Comparison of ENCODE assay signal across 8 mouse cellular contexts in the genomic region with DNA sequence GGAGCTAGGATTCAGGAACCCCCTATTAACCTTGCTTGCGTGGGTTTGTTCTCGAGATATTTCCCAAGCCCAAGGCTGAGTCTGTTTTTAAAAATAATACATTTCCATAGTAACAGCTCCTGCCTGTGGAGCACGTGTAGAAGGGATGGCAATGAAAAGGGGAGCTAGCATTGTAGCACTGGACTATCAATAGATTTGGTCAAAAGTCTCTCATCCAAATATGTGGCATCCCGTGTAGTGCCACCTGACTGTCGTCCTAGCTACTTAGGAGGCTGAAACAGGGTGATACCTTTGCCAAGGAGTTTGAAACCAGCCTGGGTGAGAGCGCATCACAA. TPM values are rescaled to one million over a fixed set of nuclear protein-coding genes. Genes with fewer than 3 reads are reported as not detected.
DNase-seq lines count a peak whose midpoint lies in the region; ATAC-seq and TF ChIP-seq lines count a peak whose summit lies in the region.

No protein-coding gene starts in this region.

- no peak for TF ChIP-seq CTCF in layer of hippocampus, adult 2 months (conservative IDR thresholded peaks at IDR 0.05)

- peaks cover 13% of the 10 kb centered on the region for H3K4me1 ChIP-seq in brown adipose tissue, adult 24 weeks (ENCODE audit: control insufficient read depth, insufficient read depth, insufficient read length, low read length)
- peaks cover 36% of the 10 kb centered on the region for H3K4me1 ChIP-seq in hindbrain, embryonic 14.5 days (replicated peaks; ENCODE audit: control insufficient read depth, insufficient read depth, low read length)
- H3K4me1 ChIP-seq in midbrain, embryonic 14.5 days (ENCODE audit: control insufficient read depth, insufficient read depth, low read length) = peaks cover 33% of the 10 kb centered on the region

- ATAC-seq in hindbrain, embryonic 14.5 days (ENCODE audit: low FRiP score) = no peak
- no peak for ATAC-seq in midbrain, embryonic 14.5 days (ENCODE audit: low FRiP score, low TSS enrichment)

- H3K27me3 ChIP-seq in hindbrain, embryonic 14.5 days (ENCODE audit: control insufficient read depth, insufficient read depth, low read length) = no peaks in the 10 kb centered on the region
- no peaks in the 10 kb centered on the region for H3K27me3 ChIP-seq in midbrain, embryonic 14.5 days (ENCODE audit: control insufficient read depth, insufficient read depth, low read length)

- DNase-seq in layer of hippocampus, adult 2 months (ENCODE audit: low spot score in 2 of 2) = peak; percentile 48 to 58
- DNase-seq in layer of hippocampus, postnatal 25 days (ENCODE audit: extremely low spot score in 1 of 2, low spot score in 1 of 2) = no peak
- DNase-seq in hindbrain, embryonic 14.5 days (ENCODE audit: low spot score) = no peak
- peak; percentile 31 for DNase-seq in midbrain, embryonic 14.5 days
- no peak for DNase-seq in spleen, postnatal 36 days (ENCODE audit: low spot score in 2 of 2)
- no peak for DNase-seq in cerebellum, postnatal 36 days
- DNase-seq in thymus, postnatal 36 days = no peak

- H3K4me3 ChIP-seq in layer of hippocampus, adult 2 months = peak overlapping the region; percentile 98
- H3K4me3 ChIP-seq in brown adipose tissue, adult 24 weeks (ENCODE audit: insufficient read depth, low read depth, low read length) = peak overlapping the region; percentile 50
- peak overlapping the region; percentile 73 for H3K4me3 ChIP-seq in hindbrain, embryonic 14.5 days (replicated peaks; ENCODE audit: low read length)
- H3K4me3 ChIP-seq in midbrain, embryonic 14.5 days (replicated peaks; ENCODE audit: low read depth, low read length) = peak overlapping the region; percentile 94

- H3K9ac ChIP-seq in hindbrain, embryonic 14.5 days = peak overlapping the region; percentile 39
- peak overlapping the region; percentile 92; the same call in 1 of the 2 replicates for H3K9ac ChIP-seq in midbrain, embryonic 14.5 days (replicated peaks; ENCODE audit: low read length)

- H3K27ac ChIP-seq in layer of hippocampus, adult 2 months = peak overlapping the region; percentile 95
- peak overlapping the region; percentile 62 for H3K27ac ChIP-seq in brown adipose tissue, adult 24 weeks (replicated peaks; ENCODE audit: low read depth, low read length)
- peak overlapping the region; percentile 70 for H3K27ac ChIP-seq in hindbrain, embryonic 14.5 days
- peak overlapping the region; percentile 80 for H3K27ac ChIP-seq in midbrain, embryonic 14.5 days (replicated peaks; ENCODE audit: low read depth, low read length)

- no peaks in the 10 kb centered on the region for H3K9me3 ChIP-seq in hindbrain, embryonic 14.5 days (ENCODE audit: control insufficient read depth, low read length)
- no peaks in the 10 kb centered on the region for H3K9me3 ChIP-seq in midbrain, embryonic 14.5 days (ENCODE audit: control insufficient read depth, low read length)

- WGBS in hindbrain, embryonic 14.5 days = 14% methylated on average over 6 of the region's 6 CpGs
- WGBS in midbrain, embryonic 14.5 days = 12% methylated on average over 6 of the region's 6 CpGs

- H3K4me2 ChIP-seq in hindbrain, embryonic 14.5 days (replicated peaks) = peak overlapping the region; percentile 93
- peak overlapping the region; percentile 87 for H3K4me2 ChIP-seq in midbrain, embryonic 14.5 days (ENCODE audit: low read length)

- peaks cover 8% of the 10 kb centered on the region for H3K36me3 ChIP-seq in hindbrain, embryonic 14.5 days (replicated peaks; ENCODE audit: control insufficient read depth, insufficient read depth)
- H3K36me3 ChIP-seq in midbrain, embryonic 14.5 days (ENCODE audit: control insufficient read depth, insufficient read depth, low read length) = peaks cover 7% of the 10 kb centered on the region

RNA-seq across cellular contexts. Expression of gene C2cd2l, which starts 0.7 kb away (rescaled TPM):
- 100 to 1,000 TPM; 186 to 206 TPM for total RNA-seq in layer of hippocampus, adult 2 months (2021)
- total RNA-seq in layer of hippocampus, postnatal 25 days (2021) = 100 to 1,000 TPM; 196 to 200 TPM
- polyA plus RNA-seq in brown adipose tissue, adult 24 weeks (2012; ENCODE audit: insufficient read depth, insufficient read length, missing spikeins) = 9.7 and 11.8 TPM in 2 replicates
- polyA plus RNA-seq in hindbrain, embryonic 14.5 days (2014; fragmentation: Nextera tagmentation; extraction: Ambion mirVana) = 24.0 and 25.6 TPM in 2 replicates
- polyA plus RNA-seq in midbrain, embryonic 14.5 days (2014; fragmentation: Nextera tagmentation; extraction: Ambion mirVana) = 25.2 and 25.5 TPM in 2 replicates

RNA-seq across cellular contexts. Expression of gene Dpagt1, which starts 5.1 kb away (rescaled TPM):
- 10 to 100 TPM; 14.5 to 15.3 TPM for total RNA-seq in layer of hippocampus, adult 2 months (2021)
- total RNA-seq in layer of hippocampus, postnatal 25 days (2021) = 10 to 100 TPM; 14.2 to 15.8 TPM
- 14.6 and 17.9 TPM in 2 replicates for polyA plus RNA-seq in brown adipose tissue, adult 24 weeks (2012; ENCODE audit: insufficient read depth, insufficient read length, missing spikeins)
- polyA plus RNA-seq in hindbrain, embryonic 14.5 days (2014; fragmentation: Nextera tagmentation; extraction: Ambion mirVana) = 34.6 and 36.1 TPM in 2 replicates
- 37.0 and 40.5 TPM in 2 replicates for polyA plus RNA-seq in midbrain, embryonic 14.5 days (2014; fragmentation: Nextera tagmentation; extraction: Ambion mirVana)

RNA-seq across cellular contexts. Expression of gene H2afx, which starts 13.7 kb away (rescaled TPM):
- total RNA-seq in layer of hippocampus, adult 2 months (2021) = 10 to 100 TPM; 42.5 to 44.2 TPM
- 10 to 100 TPM; 50.6 to 58.4 TPM for total RNA-seq in layer of hippocampus, postnatal 25 days (2021)
- polyA plus RNA-seq in brown adipose tissue, adult 24 weeks (2012; ENCODE audit: insufficient read depth, insufficient read length, missing spikeins) = 2.9 and 4.8 TPM in 2 replicates
- polyA plus RNA-seq in hindbrain, embryonic 14.5 days (2014; fragmentation: Nextera tagmentation; extraction: Ambion mirVana) = 102 and 107 TPM in 2 replicates
- polyA plus RNA-seq in midbrain, embryonic 14.5 days (2014; fragmentation: Nextera tagmentation; extraction: Ambion mirVana) = 98.1 and 128 TPM in 2 replicates

RNA-seq across cellular contexts. Expression of gene Hinfp, which starts 15.3 kb away (rescaled TPM):
- 10 to 100 TPM; 26.0 to 36.9 TPM for total RNA-seq in layer of hippocampus, adult 2 months (2021)
- 10 to 100 TPM; 28.1 to 31.2 TPM for total RNA-seq in layer of hippocampus, postnatal 25 days (2021)
- 4.7 and 5.1 TPM in 2 replicates for polyA plus RNA-seq in brown adipose tissue, adult 24 weeks (2012; ENCODE audit: insufficient read depth, insufficient read length, missing spikeins)
- 17.4 and 17.9 TPM in 2 replicates for polyA plus RNA-seq in hindbrain, embryonic 14.5 days (2014; fragmentation: Nextera tagmentation; extraction: Ambion mirVana)
- polyA plus RNA-seq in midbrain, embryonic 14.5 days (2014; fragmentation: Nextera tagmentation; extraction: Ambion mirVana) = 15.9 and 24.7 TPM in 2 replicates

RNA-seq across cellular contexts. Expression of gene Hmbs, which starts 23.3 kb away (rescaled TPM):
- total RNA-seq in layer of hippocampus, adult 2 months (2021) = 10 to 100 TPM; 21.9 to 22.1 TPM
- total RNA-seq in layer of hippocampus, postnatal 25 days (2021) = 10 to 100 TPM; 17.9 to 23.6 TPM
- polyA plus RNA-seq in brown adipose tissue, adult 24 weeks (2012; ENCODE audit: insufficient read depth, insufficient read length, missing spikeins) = 58.0 and 61.8 TPM in 2 replicates
- 60.8 and 62.2 TPM in 2 replicates for polyA plus RNA-seq in hindbrain, embryonic 14.5 days (2014; fragmentation: Nextera tagmentation; extraction: Ambion mirVana)
- 53.5 and 64.7 TPM in 2 replicates for polyA plus RNA-seq in midbrain, embryonic 14.5 days (2014; fragmentation: Nextera tagmentation; extraction: Ambion mirVana)

Comparison
In these comparisons a context has a peak if more than half of its experiments do, and no peak if none do; other contexts are left out.
1. DNase-seq: peak in layer of hippocampus, adult 2 months (2 of 2) and midbrain, embryonic 14.5 days (single experiment); none in layer of hippocampus, postnatal 25 days (0 of 2), hindbrain, embryonic 14.5 days (single experiment), spleen, postnatal 36 days (0 of 2), cerebellum, postnatal 36 days (0 of 2) and thymus, postnatal 36 days (0 of 2).
2. RNA of gene H2afx, which starts 13.7 kb away (polyA plus RNA-seq): 98.1 to 128 TPM in midbrain, embryonic 14.5 days and 102 to 107 TPM in hindbrain, embryonic 14.5 days; 2.9 to 4.8 TPM in brown adipose tissue, adult 24 weeks; every median in the first group is over 10 times any median in the second.
3. Peak in every context shown above with its lines, with median percentiles within 50 percentile points of each other: H3K27ac ChIP-seq and H3K4me3 ChIP-seq.